Mouse (Mus musculus) stomach, postnatal 0 days (tissue): ENCODE measurements at regions not wholly inside any gene's neighbourhood (a gene's known extent, or its start where the extent isn't known, plus 50 kb on each side); places are given as distances from the start of the nearest gene placed in this dataset.

Source experiments
- ATAC-seq: fragments of 200-750 bp; cut with Nextera tagmentation; 2 replicates; pipeline ENCODE4 v1.8.0; 2017; ENCODE audit not compliant: low FRiP score, low TSS enrichment
- DNase-seq: peaks from one replicate; pipeline ENCODE4 v3.0.0-alpha.2; 2016; ENCODE audit warnings: low spot score
- H3K27ac ChIP-seq: fragments of 300-500 bp; sonication (generic); replicated peaks from 2 replicates; pipeline ENCODE4 v1.5.1; 2014; ENCODE audit warnings: mild to moderate bottlenecking, control low read depth
- H3K27me3 ChIP-seq: fragments of 300-500 bp; sonication (generic); 2 replicates; pipeline ENCODE4 v1.6.1; 2014; ENCODE audit warnings: low read length; ENCODE audit not compliant: control insufficient read depth, insufficient read depth
- H3K36me3 ChIP-seq: fragments of 300-500 bp; sonication (generic); 2 replicates; pipeline ENCODE4 v1.6.1; 2014; ENCODE audit warnings: low read length, mixed read lengths; ENCODE audit not compliant: control insufficient read depth, insufficient read depth
- H3K4me1 ChIP-seq: fragments of 300-500 bp; sonication (generic); replicated peaks from 2 replicates; pipeline ENCODE4 v1.6.1; 2014; ENCODE audit warnings: antibody characterized with exemption; ENCODE audit not compliant: control insufficient read depth, insufficient read depth
- H3K4me2 ChIP-seq: fragments of 300-500 bp; sonication (generic); replicated peaks from 2 replicates; pipeline ENCODE4 v1.6.1; 2014; ENCODE audit warnings: low read depth, mild to moderate bottlenecking, control low read depth, moderate library complexity
- H3K4me3 ChIP-seq: fragments of 300-500 bp; sonication (generic); 2 replicates; pipeline ENCODE4 v1.5.1; 2014; ENCODE audit warnings: low read depth, low read length, control low read depth
- H3K9ac ChIP-seq: fragments of 300-500 bp; sonication (generic); 2 replicates; pipeline ENCODE4 v1.6.1; 2014; ENCODE audit warnings: mild to moderate bottlenecking, low read length, control low read depth, mixed read lengths
- H3K9me3 ChIP-seq: fragments of 300-500 bp; sonication (generic); 2 replicates; pipeline ENCODE4 v1.6.1; 2016; ENCODE audit warnings: low read length; ENCODE audit not compliant: control insufficient read depth
- CTCF ChIP-seq: IDR thresholded peaks from 2 replicates; pipeline ENCODE4 v1.5.1; 2016; ENCODE audit warnings: antibody characterized with exemption, low read depth, mild to moderate bottlenecking, moderate library complexity
- EP300 ChIP-seq: optimal IDR thresholded peaks from 2 replicates; pipeline ENCODE3; 2016; ENCODE audit warnings: antibody characterized with exemption
- WGBS: fragments of 180-500 bp; shearing (Covaris S2); extraction: QIAGEN DNeasy Blood & Tissue Kit; methylation state at CpG from one replicate; pipeline ENCODE4 v1.1.7; 2014; 5-methylcytosine and 5-hydroxymethylcytosine counted together

GRCm38 (mm10) chr8:8827555-8827954, 137.2 kb upstream of the Arglu1 start:
- Histone ChIP-seq H3K27me3 (no peaks in the 10 kb centered on the region), H3K4me1 (no peaks in the 10 kb centered on the region), H3K9ac (no peak overlapping the region), H3K27ac (no peak overlapping the region), H3K9me3 (no peaks in the 10 kb centered on the region), H3K4me3 (no peak overlapping the region), H3K36me3 (no peaks in the 10 kb centered on the region), H3K4me2 (no peak overlapping the region)
- ATAC-seq (no peak), DNase-seq (no peak)
- TF ChIP-seq EP300 (no peak), CTCF (no peak)
- WGBS = 56% methylated on average over 7 of the region's 7 CpGs

- no peak for ATAC-seq
- TF ChIP-seq EP300 = no peak
- no peak for TF ChIP-seq CTCF
- no peak overlapping the region for H3K9ac ChIP-seq
- no peak for DNase-seq
- H3K27ac ChIP-seq = no peak overlapping the region
- no peaks in the 10 kb centered on the region for H3K27me3 ChIP-seq
- no peaks in the 10 kb centered on the region for H3K9me3 ChIP-seq
- H3K4me1 ChIP-seq = no peaks in the 10 kb centered on the region
- no peak overlapping the region for H3K4me2 ChIP-seq
- no peak overlapping the region for H3K4me3 ChIP-seq
- no peaks in the 10 kb centered on the region for H3K36me3 ChIP-seq
- 44% methylated on average over 9 of the region's 9 CpGs for WGBS
Measured at GRCm38 (mm10) chr8:8826801-8827200, 136.5 kb upstream of the Arglu1 start.

GRCm38 (mm10) chr8:8824886-8825285, 134.6 kb upstream of the Arglu1 start:
- Histone ChIP-seq H3K36me3 (no peaks in the 10 kb centered on the region), H3K27ac (no peak overlapping the region), H3K9ac (no peak overlapping the region), H3K9me3 (no peaks in the 10 kb centered on the region), H3K4me1 (no peaks in the 10 kb centered on the region), H3K4me3 (no peak overlapping the region), H3K4me2 (no peak overlapping the region), H3K27me3 (no peaks in the 10 kb centered on the region)
- ATAC-seq (no peak), DNase-seq (no peak)
- TF ChIP-seq EP300 (no peak), CTCF (no peak)
- whole genome bisulfite sequencing = 59% methylated on average over 5 of the region's 5 CpGs

- Histone ChIP-seq H3K4me1 (no peaks in the 10 kb centered on the region), H3K9ac (no peak overlapping the region), H3K4me2 (no peak overlapping the region), H3K27ac (no peak overlapping the region), H3K27me3 (no peaks in the 10 kb centered on the region), H3K36me3 (no peaks in the 10 kb centered on the region), H3K4me3 (no peak overlapping the region), H3K9me3 (no peaks in the 10 kb centered on the region)
- ATAC-seq (no peak), DNase-seq (no peak)
- WGBS = 33% methylated on average over 6 of the region's 6 CpGs
- TF ChIP-seq EP300 = no peak
- no peak for TF ChIP-seq CTCF
Measured at GRCm38 (mm10) chr8:8821119-8821518, 130.8 kb upstream of the Arglu1 start.

GRCm38 (mm10) chr8:8820614-8821013, 130.3 kb upstream of the Arglu1 start:
- Histone ChIP-seq H3K4me3 (no peak overlapping the region), H3K4me1 (no peaks in the 10 kb centered on the region), H3K9ac (no peak overlapping the region), H3K9me3 (no peaks in the 10 kb centered on the region), H3K4me2 (no peak overlapping the region), H3K36me3 (no peaks in the 10 kb centered on the region), H3K27ac (no peak overlapping the region), H3K27me3 (no peaks in the 10 kb centered on the region)
- TF ChIP-seq EP300 (no peak), CTCF (no peak)
- DNase-seq = no peak
- ATAC-seq = no peak
- WGBS = 56% methylated on average over 6 of the region's 6 CpGs

- H3K9ac ChIP-seq = no peak overlapping the region
- no peak for ATAC-seq
- no peak overlapping the region for H3K27ac ChIP-seq
- no peaks in the 10 kb centered on the region for H3K4me1 ChIP-seq
- TF ChIP-seq CTCF = no peak
- no peak for TF ChIP-seq EP300
- no peaks in the 10 kb centered on the region for H3K27me3 ChIP-seq
- no peak overlapping the region for H3K4me3 ChIP-seq
- H3K36me3 ChIP-seq = no peaks in the 10 kb centered on the region
- 80% methylated on average over 9 of the region's 9 CpGs for WGBS
- no peak for DNase-seq
- H3K9me3 ChIP-seq = no peaks in the 10 kb centered on the region
- no peak overlapping the region for H3K4me2 ChIP-seq
Measured at GRCm38 (mm10) chr8:8819233-8819931, 129.1 kb upstream of the Arglu1 start.
